In the genomic region with DNA sequence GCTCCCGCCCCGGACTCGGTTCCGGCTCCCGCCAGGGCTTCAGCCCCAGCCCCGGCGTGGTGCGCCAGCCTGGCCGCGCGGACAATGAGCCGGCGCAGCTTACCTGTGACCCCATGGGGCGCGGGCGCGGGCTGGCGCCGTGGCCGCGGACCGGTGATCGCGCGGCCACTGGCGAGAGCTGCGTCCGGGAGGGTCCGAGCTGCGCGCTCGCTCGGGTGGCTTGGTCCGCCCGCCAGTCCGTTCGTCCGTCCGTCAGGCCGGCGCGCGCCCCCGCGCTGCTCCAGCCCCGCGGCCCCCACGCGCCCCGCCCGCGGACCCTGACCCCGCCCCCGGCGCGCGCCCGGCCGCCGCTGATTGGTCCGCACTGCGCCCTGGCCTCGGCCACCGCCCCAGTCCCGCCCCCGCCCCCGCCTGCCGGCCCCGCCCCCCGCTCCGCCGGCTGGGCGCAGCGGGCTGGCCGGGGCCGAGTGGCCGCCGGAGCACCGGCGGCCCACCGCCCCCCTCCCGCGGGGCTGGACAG, we compare ENCODE assay signal across 8 mouse cellular contexts. TPM values are rescaled to one million over a fixed set of nuclear protein-coding genes. Genes with fewer than 3 reads are reported as not detected.
DNase-seq lines count a peak whose midpoint lies in the region; ATAC-seq and TF ChIP-seq lines count a peak whose summit lies in the region.

A gene (minus strand): TSS at position 274 of the 520 bp plus-strand sequence.

- H3K4me3 ChIP-seq in forebrain, embryonic 10.5 days: peak within 1 kb of the TSS; percentile 99
- H3K4me3 ChIP-seq in heart, postnatal 0 days (ENCODE audit: low read depth, low read length): peak within 1 kb of the TSS; percentile 96
- H3K4me3 ChIP-seq in lung, adult 2 months (replicated peaks; ENCODE audit: extremely low read depth, low read depth, low read length): peak within 1 kb of the TSS; percentile 86
- peak within 1 kb of the TSS; percentile 98 for H3K4me3 ChIP-seq in neural tube, embryonic 15.5 days (replicated peaks)

- peak; percentile 57; the same call in 1 of the 2 replicates for TF ChIP-seq POLR2A in brain, embryonic 14.5 days (IDR thresholded peaks at IDR 0.05; ENCODE audit: borderline replicate concordance, extremely low read depth, insufficient read depth, insufficient read length, poor library complexity, severe bottlenecking)
- peak; percentile 39; the same call in 1 of the 2 replicates for TF ChIP-seq POLR2A in lung, adult 2 months (IDR thresholded peaks at IDR 0.05; ENCODE audit: borderline replicate concordance, extremely low read depth, low read depth, low read length)

- no peak for TF ChIP-seq CTCF in brain, embryonic 14.5 days (IDR thresholded peaks at IDR 0.05; ENCODE audit: borderline replicate concordance, extremely low read depth, insufficient read depth, insufficient read length)
- TF ChIP-seq CTCF in heart, postnatal 0 days (IDR thresholded peaks at IDR 0.05; ENCODE audit: low read depth): no peak
- no peak for TF ChIP-seq CTCF in lung, adult 2 months (IDR thresholded peaks at IDR 0.05; ENCODE audit: insufficient read depth, low read length)

- peak within 1 kb of the TSS; percentile 92 for H3K27ac ChIP-seq in forebrain, embryonic 10.5 days
- peak within 1 kb of the TSS; percentile 85 for H3K27ac ChIP-seq in heart, postnatal 0 days (ENCODE audit: low read depth)
- H3K27ac ChIP-seq in neural tube, embryonic 15.5 days (replicated peaks): peak within 1 kb of the TSS; percentile 75

- peak within 1 kb of the TSS; percentile 98 for H3K4me2 ChIP-seq in heart, postnatal 0 days (ENCODE audit: low read depth, low read length)
- peak within 1 kb of the TSS; percentile 98 for H3K4me2 ChIP-seq in neural tube, embryonic 15.5 days

- H3K27me3 ChIP-seq in forebrain, embryonic 10.5 days (ENCODE audit: poor library complexity, severe bottlenecking): peaks cover 17% of the 10 kb centered on the region
- H3K27me3 ChIP-seq in heart, postnatal 0 days (ENCODE audit: control insufficient read depth, insufficient read depth, low read length): no peaks in the 10 kb centered on the region; the same call in 1 of the 2 replicates
- H3K27me3 ChIP-seq in neural tube, embryonic 15.5 days (replicated peaks): no peaks in the 10 kb centered on the region

- H3K4me1 ChIP-seq in forebrain, embryonic 10.5 days: peaks cover 47% of the 10 kb centered on the region
- peaks cover 12% of the 10 kb centered on the region; the same call in 1 of the 2 replicates for H3K4me1 ChIP-seq in heart, postnatal 0 days (ENCODE audit: control insufficient read depth, insufficient read depth)
- H3K4me1 ChIP-seq in lung, adult 2 months (ENCODE audit: control insufficient read depth, insufficient read depth, low read length): peaks cover 7% of the 10 kb centered on the region; the same call in 1 of the 2 replicates
- peaks cover 31% of the 10 kb centered on the region for H3K4me1 ChIP-seq in neural tube, embryonic 15.5 days

- DNase-seq in CD4-positive, CD25-positive, alpha-beta regulatory T cell, adult 2 months (ENCODE audit: low read depth, low spot score): peak; percentile 72
- DNase-seq in brain, embryonic 14.5 days (ENCODE audit: low read depth): peak; percentile 84
- peak; percentile 83 for DNase-seq in forebrain, embryonic 10.5 days (ENCODE audit: extremely low spot score, low spot score)
- DNase-seq in heart, postnatal 0 days (ENCODE audit: low spot score): peak; percentile 67
- DNase-seq in kidney, postnatal 36 days: peak; percentile 91 to 96
- DNase-seq in lung, adult 2 months: peak; percentile 85
- DNase-seq in testis, postnatal 10 days (ENCODE audit: low spot score): peak; percentile 97

- H3K9ac ChIP-seq in heart, postnatal 0 days (replicated peaks; ENCODE audit: low read depth, low read length): peak within 1 kb of the TSS; percentile 88
- peak within 1 kb of the TSS; percentile 89 for H3K9ac ChIP-seq in neural tube, embryonic 15.5 days (replicated peaks)

- TF ChIP-seq EP300 in heart, postnatal 0 days (IDR thresholded peaks at IDR 0.05; ENCODE audit: low read depth): no peak

- WGBS in forebrain, embryonic 10.5 days: 1% methylated on average over 78 of the region's 83 CpGs
- 2% methylated on average over 48 of the region's 83 CpGs for WGBS in heart, postnatal 0 days
- WGBS in lung, adult 2 months: 6% methylated on average over 79 of the region's 83 CpGs
- under 1% methylated on average over 65 of the region's 83 CpGs for WGBS in neural tube, embryonic 15.5 days

- no peaks in the 10 kb centered on the region for H3K36me3 ChIP-seq in forebrain, embryonic 10.5 days (replicated peaks)
- H3K36me3 ChIP-seq in heart, postnatal 0 days (replicated peaks; ENCODE audit: control insufficient read depth, insufficient read depth, low read length): no peaks in the 10 kb centered on the region
- no peaks in the 10 kb centered on the region for H3K36me3 ChIP-seq in neural tube, embryonic 15.5 days

- no peaks in the 10 kb centered on the region for H3K9me3 ChIP-seq in forebrain, embryonic 10.5 days
- H3K9me3 ChIP-seq in heart, postnatal 0 days (replicated peaks; ENCODE audit: control insufficient read depth, low read length): no peaks in the 10 kb centered on the region
- H3K9me3 ChIP-seq in neural tube, embryonic 15.5 days (replicated peaks): no peaks in the 10 kb centered on the region

- ATAC-seq in heart, postnatal 0 days (ENCODE audit: insufficient read depth, low read depth): peak; percentile 89
- ATAC-seq in neural tube, embryonic 15.5 days (ENCODE audit: low FRiP score): peak; percentile 93

RNA-seq across cellular contexts. Expression of the gene that starts here (rescaled TPM):
- 12.1 and 18.4 TPM in 2 replicates for polyA plus RNA-seq in brain, embryonic 14.5 days (2012; rRNA removed)
- 17.5 and 18.3 TPM in 2 replicates for polyA plus RNA-seq in forebrain, embryonic 10.5 days (2016; fragmentation: Nextera tagmentation; extraction: Ambion mirVana)
- 13.3 and 18.4 TPM in 2 replicates for total RNA-seq in heart, postnatal 0 days (2014; rRNA removed; ENCODE audit: low replicate concordance)
- polyA plus RNA-seq in heart, postnatal 0 days (2015; fragmentation: Nextera tagmentation; extraction: Ambion mirVana): 6.7 and 7.5 TPM in 2 replicates
- 14.7 and 17.0 TPM in 2 replicates for polyA plus RNA-seq in lung, adult 2 months (2012; rRNA removed)
- polyA plus RNA-seq in neural tube, embryonic 15.5 days (2015; fragmentation: Nextera tagmentation; extraction: Ambion mirVana): 18.5 and 19.7 TPM in 2 replicates

Comparison
In these comparisons a context has a peak if more than half of its experiments do, and no peak if none do; other contexts are left out.
1. Peak in every context shown above with its lines: DNase-seq, ATAC-seq, H3K4me3 ChIP-seq and H3K27ac ChIP-seq.